Mouse (Mus musculus) heart, embryonic 12.5 days (tissue): ENCODE results near the gene Cdk6. TPM values are rescaled to one million over a fixed set of nuclear protein-coding genes. Genes with fewer than 3 reads are reported as not detected.

Experiments
- ATAC-seq: fragments of 200-750 bp; cut with Nextera tagmentation; 2 replicates; pipeline ENCODE4 v1.8.0; 2017; ENCODE audit warnings: moderate TSS enrichment, moderate library complexity; ENCODE audit not compliant: insufficient number of reproducible peaks, low FRiP score
- H3K27ac ChIP-seq: fragments of 300-500 bp; sonication (generic); 2 replicates; pipeline ENCODE4 v1.5.1; 2016; ENCODE audit warnings: mild to moderate bottlenecking, moderate library complexity; ENCODE audit not compliant: poor library complexity, severe bottlenecking
- H3K27me3 ChIP-seq: fragments of 300-500 bp; sonication (generic); replicated peaks from 2 replicates; pipeline ENCODE4 v1.6.1; 2016; ENCODE audit warnings: mild to moderate bottlenecking, moderate library complexity
- H3K36me3 ChIP-seq: fragments of 300-500 bp; sonication (generic); 2 replicates; pipeline ENCODE4 v1.6.1; 2016; ENCODE audit warnings: mild to moderate bottlenecking, moderate library complexity
- H3K4me1 ChIP-seq: fragments of 300-500 bp; sonication (generic); replicated peaks from 2 replicates; pipeline ENCODE4 v1.6.1; 2016; ENCODE audit warnings: mild to moderate bottlenecking
- H3K4me2 ChIP-seq: fragments of 300-500 bp; sonication (generic); 2 replicates; pipeline ENCODE4 v1.6.1; 2016; ENCODE audit warnings: mild to moderate bottlenecking, moderate library complexity
- H3K4me3 ChIP-seq: fragments of 300-500 bp; sonication (generic); 2 replicates; pipeline ENCODE4 v1.5.1; 2016; ENCODE audit warnings: mild to moderate bottlenecking
- H3K9ac ChIP-seq: fragments of 300-500 bp; sonication (generic); 2 replicates; pipeline ENCODE4 v1.6.1; 2016; ENCODE audit warnings: mild to moderate bottlenecking, moderate library complexity
- H3K9me3 ChIP-seq: fragments of 300-500 bp; sonication (generic); replicated peaks from 2 replicates; pipeline ENCODE4 v1.6.1; 2016; ENCODE audit warnings: mild to moderate bottlenecking, moderate library complexity
- WGBS: fragments of 180-500 bp; shearing (Covaris S2); methylation state at CpG from one replicate; pipeline ENCODE4 v1.1.7; 2016; 5-methylcytosine and 5-hydroxymethylcytosine counted together
- polyA plus RNA-seq: library from polyadenylated mRNA; unstranded; fragments of >200 nt; fragmentation: Nextera tagmentation; extraction: Ambion mirVana; gene quantifications from 2 replicates; pipeline ENCODE4 v1.2.1, GENCODE M21; 2016

Gene Cdk6
- polyA plus RNA-seq, 1 experiment from 2014 or later: 32.5 TPM

DNA sequence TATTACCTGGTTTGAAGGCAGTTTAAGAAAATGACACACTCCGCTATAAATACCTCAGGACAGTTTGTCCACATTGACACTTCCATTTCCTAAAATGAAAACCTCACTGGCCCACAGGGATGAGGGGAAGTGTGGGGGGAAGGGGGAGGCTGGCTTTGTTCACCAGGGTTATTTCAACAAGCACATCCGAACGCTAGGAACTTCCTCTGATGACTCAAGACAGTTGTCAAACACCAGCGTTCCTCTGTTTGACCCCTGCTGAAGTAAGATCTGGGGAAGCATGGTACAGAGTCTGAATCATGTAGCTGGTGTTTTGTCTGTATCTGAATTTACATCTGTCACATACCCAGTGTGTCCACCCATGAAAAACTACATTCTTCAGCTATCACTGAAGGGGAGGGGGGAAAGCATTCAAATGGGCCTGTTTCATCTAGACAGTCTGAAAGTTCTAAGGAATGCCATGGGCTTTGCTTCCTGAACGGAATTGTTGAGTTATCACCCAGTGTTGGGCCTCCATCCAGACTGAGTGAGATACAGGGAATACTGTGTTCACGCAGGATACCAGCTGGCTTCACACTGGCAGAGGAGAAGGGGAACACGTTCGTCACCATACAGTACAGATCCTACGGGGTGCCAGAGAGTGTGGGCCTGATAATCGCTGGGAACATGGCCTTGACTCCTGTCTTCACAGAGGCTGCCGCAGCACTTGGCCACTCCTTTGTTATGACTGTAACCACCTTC is 161.5 kb downstream of the Cdk6 start:
- Histone ChIP-seq H3K4me2 (no peak overlapping the region), H3K4me3 (no peak overlapping the region), H3K4me1 (peaks cover 40% of the 10 kb centered on the region), H3K9me3 (no peaks in the 10 kb centered on the region), H3K27me3 (no peaks in the 10 kb centered on the region), H3K36me3 (no peaks in the 10 kb centered on the region), H3K27ac (peak overlapping the region; percentile 24; the same call in 1 of the 2 replicates), H3K9ac (no peak overlapping the region)
- peak; percentile 54; the same call in 1 of the 2 replicates for ATAC-seq
- WGBS: 37% methylated on average over 11 of the region's 11 CpGs

DNA sequence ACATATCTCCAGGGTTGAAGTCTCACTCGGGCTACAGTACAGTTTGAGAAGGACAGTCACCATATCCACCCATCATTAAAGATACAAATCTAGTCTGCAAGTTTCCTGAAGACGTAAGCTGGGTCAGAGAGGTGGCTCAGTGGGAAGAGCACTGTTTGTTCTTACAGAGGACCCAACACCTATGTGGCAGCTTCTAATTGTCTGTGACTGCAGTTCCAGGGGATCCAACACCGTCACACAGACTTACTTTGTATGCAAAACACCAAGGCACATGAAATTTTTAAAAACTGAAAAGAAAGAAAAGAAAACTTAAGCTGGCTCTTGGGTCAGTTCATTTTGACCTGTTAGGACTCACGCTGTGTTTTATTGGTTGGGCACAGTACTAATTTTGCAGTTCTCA is 162.1 kb downstream of the Cdk6 start:
- H3K4me1 ChIP-seq: peaks cover 38% of the 10 kb centered on the region
- no peak for ATAC-seq
- no peaks in the 10 kb centered on the region for H3K36me3 ChIP-seq
- no peak overlapping the region for H3K9ac ChIP-seq
- H3K4me3 ChIP-seq: no peak overlapping the region
- 74% methylated on average over 4 of the region's 4 CpGs for WGBS
- no peak overlapping the region for H3K4me2 ChIP-seq
- peak overlapping the region; percentile 24; the same call in 1 of the 2 replicates for H3K27ac ChIP-seq
- no peaks in the 10 kb centered on the region for H3K27me3 ChIP-seq
- no peaks in the 10 kb centered on the region for H3K9me3 ChIP-seq

DNA sequence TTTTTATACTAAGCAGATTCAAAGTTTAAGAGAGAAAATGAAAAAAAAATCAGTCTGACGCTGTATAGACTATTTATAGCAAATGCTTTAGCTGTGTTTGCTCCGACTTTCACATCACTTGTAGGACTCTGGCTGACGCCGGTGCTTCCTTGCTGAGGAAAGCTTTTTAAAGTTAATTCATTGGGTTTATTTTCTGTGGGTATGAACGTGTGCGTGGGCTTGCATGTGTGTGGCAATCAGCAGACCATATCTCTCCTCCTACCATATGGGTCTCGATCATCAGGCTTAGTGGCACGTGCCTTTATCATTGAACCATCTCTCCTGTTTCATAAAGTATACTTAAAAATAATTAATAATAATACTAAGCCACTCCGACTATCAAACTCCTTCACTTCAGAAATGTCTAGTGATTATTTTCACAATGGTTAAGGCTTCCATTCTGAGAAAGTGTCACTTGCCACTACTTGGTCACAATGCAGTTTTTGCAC is 162.6 kb downstream of the Cdk6 start:
- Histone ChIP-seq H3K4me3 (no peak overlapping the region), H3K4me2 (no peak overlapping the region), H3K9me3 (no peaks in the 10 kb centered on the region), H3K36me3 (no peaks in the 10 kb centered on the region), H3K4me1 (peaks cover 38% of the 10 kb centered on the region), H3K27me3 (no peaks in the 10 kb centered on the region), H3K27ac (no peak overlapping the region), H3K9ac (no peak overlapping the region)
- 67% methylated on average over 9 of the region's 9 CpGs for WGBS
- no peak for ATAC-seq

DNA sequence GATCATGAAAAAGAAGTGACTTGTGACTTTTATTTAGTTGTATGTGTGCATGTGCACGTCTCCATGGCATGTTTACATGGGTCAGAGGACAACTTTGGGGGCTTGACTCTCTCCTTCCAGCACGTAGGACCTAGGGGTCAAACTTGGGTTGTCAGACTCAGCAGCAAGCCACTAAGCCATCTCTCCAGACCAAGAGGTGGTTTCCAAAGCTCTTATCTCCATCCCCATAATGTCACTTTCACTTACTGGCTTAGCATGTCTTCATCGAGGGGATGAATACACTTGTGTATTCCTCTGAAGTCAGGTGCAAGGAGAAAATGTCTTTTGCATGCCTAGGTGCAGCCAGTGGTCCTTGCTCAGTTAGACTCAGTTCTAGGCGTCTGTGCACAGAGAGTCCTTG is 163.2 kb downstream of the Cdk6 start:
- no peaks in the 10 kb centered on the region for H3K9me3 ChIP-seq
- no peak overlapping the region for H3K27ac ChIP-seq
- no peak for ATAC-seq

DNA sequence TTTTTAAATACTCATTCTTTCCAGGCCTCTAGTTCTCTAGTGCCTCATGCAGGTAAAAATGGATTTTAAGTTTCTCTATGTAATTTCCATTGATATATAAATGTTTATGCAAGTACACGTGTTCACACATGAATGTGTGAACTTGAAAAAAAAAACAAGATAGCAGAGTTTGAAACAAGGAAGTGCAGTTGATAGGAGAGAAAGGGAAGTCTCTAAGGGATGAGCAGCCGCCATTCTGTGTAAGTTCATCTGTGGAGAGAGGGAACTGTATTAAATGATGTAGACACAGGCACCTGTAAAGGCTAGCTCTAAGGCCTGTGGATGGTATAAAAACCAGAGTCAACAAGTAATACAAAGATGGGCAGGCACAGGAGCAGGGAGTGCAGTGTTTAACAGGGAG is 164.3 kb downstream of the Cdk6 start:
- H3K4me3 ChIP-seq: no peak overlapping the region
- no peak for ATAC-seq
- no peak overlapping the region for H3K4me2 ChIP-seq
- H3K9ac ChIP-seq: no peak overlapping the region
- WGBS: 55% methylated on average over 2 of the region's 2 CpGs
- H3K27ac ChIP-seq: no peak overlapping the region
- H3K9me3 ChIP-seq: no peaks in the 10 kb centered on the region
- H3K27me3 ChIP-seq: no peaks in the 10 kb centered on the region
- H3K36me3 ChIP-seq: no peaks in the 10 kb centered on the region
- H3K4me1 ChIP-seq: peaks cover 38% of the 10 kb centered on the region

More for the DNA sequence above, 163.2 kb downstream of the Cdk6 start:
- Histone ChIP-seq H3K9ac (no peak overlapping the region), H3K4me2 (no peak overlapping the region), H3K4me3 (no peak overlapping the region), H3K4me1 (peaks cover 38% of the 10 kb centered on the region), H3K27me3 (no peaks in the 10 kb centered on the region), H3K36me3 (no peaks in the 10 kb centered on the region)
- WGBS: 70% methylated on average over 4 of the region's 4 CpGs

DNA sequence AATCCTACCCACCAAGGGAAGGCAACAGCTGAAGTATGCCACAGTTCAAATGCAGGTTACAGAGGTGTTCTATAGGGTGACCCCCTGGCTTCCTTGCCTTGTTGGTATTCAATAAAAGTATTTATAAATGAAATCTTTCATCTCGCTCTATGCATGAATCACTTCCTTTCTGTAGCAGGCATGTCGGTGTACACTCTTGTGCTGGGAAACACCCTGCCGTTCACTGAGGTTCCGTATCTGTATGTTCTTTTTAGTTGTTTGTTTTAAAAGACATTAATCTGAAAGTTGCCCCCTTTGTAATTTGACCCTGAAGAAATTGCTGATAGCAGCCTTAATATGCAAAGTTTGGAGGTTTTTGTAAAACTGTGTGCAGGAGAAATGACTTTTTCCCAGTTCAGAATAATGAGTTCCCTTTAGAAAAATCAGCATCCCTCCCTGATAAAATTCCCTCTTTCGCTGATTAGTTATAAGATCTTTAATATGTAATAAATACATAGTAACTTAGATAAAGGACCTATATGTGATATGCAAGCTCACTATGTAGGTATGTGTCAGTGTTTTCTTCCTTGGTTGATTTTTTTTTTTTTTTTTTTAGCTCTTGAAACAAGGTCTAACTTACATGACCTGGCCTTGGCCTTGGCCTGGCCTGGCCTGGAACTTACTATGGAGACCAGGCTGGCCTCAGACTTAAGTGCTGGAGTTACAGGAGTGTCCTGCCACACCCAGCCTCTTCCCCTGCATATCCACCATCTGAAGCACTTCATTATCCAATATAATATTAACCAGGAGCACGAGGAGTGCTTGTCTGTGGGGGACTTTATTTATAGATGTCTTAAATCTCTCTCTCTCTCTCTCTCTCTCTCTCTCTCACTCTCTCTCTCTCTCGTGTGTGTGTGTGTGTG is 167.4 kb downstream of the Cdk6 start:
- no peak overlapping the region for H3K9ac ChIP-seq
- no peak overlapping the region for H3K4me2 ChIP-seq
- H3K27me3 ChIP-seq: no peaks in the 10 kb centered on the region
- H3K27ac ChIP-seq: no peak overlapping the region
- H3K4me1 ChIP-seq: peaks cover 15% of the 10 kb centered on the region; the same call in 1 of the 2 replicates
- no peaks in the 10 kb centered on the region for H3K9me3 ChIP-seq
- no peak for ATAC-seq
- WGBS: 62% methylated on average over 7 of the region's 7 CpGs
- no peaks in the 10 kb centered on the region for H3K36me3 ChIP-seq
- H3K4me3 ChIP-seq: no peak overlapping the region

DNA sequence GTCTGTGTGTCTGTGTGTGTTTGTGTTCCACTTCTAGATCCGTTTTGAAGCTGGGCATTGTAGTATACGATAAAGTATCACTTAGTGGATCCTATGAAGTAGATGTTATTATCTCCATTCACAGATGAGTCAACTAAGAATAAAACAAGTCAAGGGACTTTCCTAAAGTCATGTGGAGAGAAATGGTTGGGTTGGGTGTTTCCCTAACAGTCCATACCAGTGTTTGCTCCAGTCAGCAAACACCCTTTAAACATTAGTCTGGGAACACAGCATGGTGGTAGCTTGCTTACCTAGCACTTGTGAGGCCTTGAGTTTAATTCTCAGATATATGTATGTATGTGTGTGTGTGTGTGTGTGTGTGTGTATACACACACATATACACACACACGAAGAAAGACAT is 168.2 kb downstream of the Cdk6 start:
- 80% methylated on average over 3 of the region's 3 CpGs for WGBS
- Histone ChIP-seq H3K36me3 (no peaks in the 10 kb centered on the region), H3K4me2 (no peak overlapping the region), H3K27ac (no peak overlapping the region), H3K9ac (no peak overlapping the region), H3K4me3 (no peak overlapping the region), H3K27me3 (no peaks in the 10 kb centered on the region), H3K9me3 (no peaks in the 10 kb centered on the region), H3K4me1 (peaks cover 13% of the 10 kb centered on the region; the same call in 1 of the 2 replicates)
- no peak for ATAC-seq

DNA sequence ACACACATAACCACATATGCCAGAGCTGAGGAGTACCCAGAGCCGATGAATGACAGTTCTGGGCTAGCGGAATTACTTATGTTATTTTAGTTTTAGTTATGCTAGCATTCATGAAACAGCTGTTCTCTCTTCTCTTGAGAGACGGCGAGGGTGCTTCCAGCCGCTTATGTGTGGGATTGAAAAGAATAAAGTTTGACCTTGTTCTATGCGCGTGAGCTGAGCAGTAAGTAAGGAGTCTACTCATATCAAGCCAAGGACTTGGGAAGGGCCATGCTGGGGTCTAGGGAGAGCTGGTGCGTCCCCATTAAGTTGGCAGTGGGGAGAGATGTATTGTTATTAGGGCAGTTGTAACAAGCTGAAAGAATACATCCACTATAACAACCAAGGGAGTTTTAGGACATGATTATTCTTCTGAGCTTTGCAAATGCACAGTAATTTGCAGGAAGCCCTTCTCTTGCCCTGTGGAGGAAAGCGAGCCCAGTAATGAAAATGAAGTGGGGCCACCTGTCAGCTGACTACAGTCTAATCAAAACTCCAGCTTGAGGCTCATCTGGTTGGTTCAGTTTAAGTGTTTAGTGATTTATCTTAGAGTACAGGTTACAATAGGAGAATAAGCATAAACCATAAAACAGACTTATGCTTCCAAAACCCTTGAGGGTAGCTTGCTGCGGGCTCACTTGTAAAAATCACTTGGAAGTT is 170.0 kb downstream of the Cdk6 start:
- H3K4me3 ChIP-seq: no peak overlapping the region
- H3K9ac ChIP-seq: no peak overlapping the region
- ATAC-seq: no peak
- no peaks in the 10 kb centered on the region for H3K27me3 ChIP-seq
- WGBS: 89% methylated on average over 10 of the region's 10 CpGs
- H3K9me3 ChIP-seq: no peaks in the 10 kb centered on the region
- no peaks in the 10 kb centered on the region for H3K36me3 ChIP-seq
- H3K4me2 ChIP-seq: no peak overlapping the region
- no peak overlapping the region for H3K27ac ChIP-seq
- H3K4me1 ChIP-seq: peaks cover 10% of the 10 kb centered on the region

DNA sequence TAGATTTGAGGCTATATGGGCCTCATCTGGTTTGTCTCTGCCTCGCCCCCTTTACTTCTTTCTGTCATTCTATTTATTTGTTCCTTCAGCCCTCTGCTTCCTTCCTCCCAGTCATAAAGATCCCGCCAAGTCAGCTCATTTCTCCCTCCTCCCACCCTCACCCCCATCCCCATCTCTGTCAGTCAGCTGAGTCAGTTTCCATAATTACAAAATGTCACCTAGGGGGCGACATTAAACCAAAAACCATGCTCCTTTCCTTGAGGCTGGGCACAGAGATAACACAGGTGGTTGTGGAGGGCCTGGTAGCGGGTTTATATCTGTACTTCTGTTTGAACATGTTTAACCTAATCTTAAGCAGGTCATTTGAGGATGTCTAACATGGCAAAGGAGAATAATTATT is 171.3 kb downstream of the Cdk6 start:
- 50% methylated on average over 4 of the region's 4 CpGs for WGBS
- H3K4me3 ChIP-seq: no peak overlapping the region

DNA sequence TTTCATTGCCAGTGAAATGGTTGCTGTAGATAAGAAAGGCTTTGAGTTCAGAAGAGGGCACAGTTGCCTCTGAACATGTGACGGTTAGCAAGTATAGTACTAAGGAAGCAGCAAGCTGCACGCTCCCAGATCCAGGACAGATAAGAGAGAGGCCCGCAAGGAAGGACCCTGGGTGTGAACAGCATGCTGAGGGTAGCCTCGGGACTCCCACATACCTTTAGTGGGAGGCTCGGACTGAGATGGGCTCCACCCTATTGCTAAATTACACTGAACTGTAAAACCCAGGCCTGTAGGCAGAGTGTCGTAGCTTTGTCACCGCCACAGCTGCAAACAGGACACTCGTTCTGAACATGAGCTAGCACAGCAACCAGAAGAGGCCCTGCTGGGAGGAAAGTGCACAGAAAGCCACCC is 173.6 kb downstream of the Cdk6 start:
- Histone ChIP-seq H3K36me3 (no peaks in the 10 kb centered on the region; the same call in 1 of the 2 replicates), H3K4me1 (peaks cover 14% of the 10 kb centered on the region), H3K9ac (no peak overlapping the region), H3K27ac (no peak overlapping the region), H3K27me3 (no peaks in the 10 kb centered on the region), H3K4me2 (no peak overlapping the region), H3K9me3 (no peaks in the 10 kb centered on the region), H3K4me3 (no peak overlapping the region)
- 46% methylated on average over 8 of the region's 8 CpGs for WGBS
- no peak for ATAC-seq

More for the DNA sequence above, 171.3 kb downstream of the Cdk6 start:
- Histone ChIP-seq H3K27ac (no peak overlapping the region), H3K27me3 (no peaks in the 10 kb centered on the region), H3K9me3 (no peaks in the 10 kb centered on the region), H3K36me3 (no peaks in the 10 kb centered on the region), H3K9ac (no peak overlapping the region), H3K4me2 (no peak overlapping the region), H3K4me1 (peaks cover 14% of the 10 kb centered on the region)
- no peak for ATAC-seq

DNA sequence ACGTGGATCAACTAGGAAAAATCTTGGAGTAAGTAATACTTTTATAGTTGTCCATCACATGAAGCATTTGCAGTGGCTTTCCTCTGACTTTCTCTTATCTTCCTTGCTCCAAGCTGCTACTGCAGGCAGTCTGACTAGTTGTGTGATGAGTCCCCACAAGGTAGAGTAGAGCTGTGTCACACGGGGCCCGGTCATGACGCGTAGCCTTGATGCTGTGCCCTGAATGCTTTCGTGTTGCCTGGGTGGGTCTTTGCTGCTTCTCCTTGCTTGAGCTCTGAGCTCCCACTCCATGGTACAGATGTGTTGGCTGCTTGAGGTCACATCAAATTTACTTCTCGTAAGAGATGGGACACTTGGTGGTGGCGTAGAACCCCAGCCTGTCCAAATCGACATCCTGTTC is 174.2 kb downstream of the Cdk6 start:
- no peaks in the 10 kb centered on the region for H3K9me3 ChIP-seq
- no peak overlapping the region for H3K27ac ChIP-seq
- H3K4me2 ChIP-seq: no peak overlapping the region
- H3K27me3 ChIP-seq: no peaks in the 10 kb centered on the region
- no peak for ATAC-seq
- WGBS: 86% methylated on average over 9 of the region's 9 CpGs
- H3K36me3 ChIP-seq: peaks cover 4% of the 10 kb centered on the region
- H3K9ac ChIP-seq: no peak overlapping the region
- peaks cover 14% of the 10 kb centered on the region for H3K4me1 ChIP-seq
- no peak overlapping the region for H3K4me3 ChIP-seq
